Mouse (Mus musculus): ENCODE results near the gene Cpb1.

DNA sequence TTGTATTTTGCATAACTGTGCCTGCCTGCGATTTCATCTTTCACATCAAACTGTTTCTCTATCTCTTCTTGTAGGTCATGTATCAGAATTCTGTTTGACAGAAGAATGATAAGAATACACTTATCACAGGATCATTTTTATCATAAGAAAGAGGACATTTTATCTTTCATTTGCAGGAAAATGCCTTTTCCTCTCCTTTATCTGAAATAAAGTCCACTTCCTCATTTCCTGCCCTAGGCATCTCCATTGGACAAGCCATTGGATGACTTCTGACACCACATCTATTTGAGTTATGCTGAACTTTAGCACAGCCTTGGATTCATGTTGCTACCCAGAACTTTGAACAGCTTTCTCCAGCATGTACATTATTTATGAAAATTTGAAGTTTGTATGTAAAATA is 46.5 kb downstream of the Cpb1 start:
- TF ChIP-seq CTCF (IDR thresholded peaks at IDR 0.05; ENCODE audit: borderline replicate concordance, insufficient read depth, low read length) (no peak), POLR2A (IDR thresholded peaks at IDR 0.05; ENCODE audit: low read depth, low read length) (no peak)

All from embryonic fibroblast, embryonic 13.5 days (primary cell).